Mouse (Mus musculus): ENCODE data around the gene Arid5b.

Arid5b gene

DNA sequence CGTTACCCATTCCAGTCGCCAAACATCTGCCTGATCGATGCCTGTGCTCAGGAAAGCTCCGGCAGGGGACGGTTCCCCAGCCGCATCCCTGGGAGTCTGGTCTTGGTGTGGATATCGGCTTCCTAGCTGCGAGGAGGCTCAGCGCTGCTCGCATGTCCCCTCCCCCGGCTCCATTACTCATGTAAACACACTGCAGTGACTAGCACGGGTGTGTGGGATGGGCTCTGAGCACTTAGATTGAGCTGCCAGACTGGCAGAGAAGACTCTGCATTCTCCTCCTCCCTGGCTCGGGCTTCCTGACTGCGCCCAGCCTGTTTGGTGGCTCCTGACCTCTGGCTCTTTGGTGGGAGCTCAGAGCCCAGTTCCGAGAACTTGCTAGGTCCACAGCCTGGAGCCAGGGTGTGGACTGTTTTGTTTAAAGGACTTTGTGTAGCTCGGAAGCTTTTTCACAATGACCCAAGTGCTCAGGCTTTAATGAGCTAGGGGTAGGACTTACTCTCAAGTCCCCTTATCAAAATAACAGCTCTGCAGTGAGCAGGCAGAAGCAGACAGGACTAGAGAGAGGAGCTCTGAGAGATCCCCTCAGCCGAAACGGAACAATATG lies 142.0 kb downstream of the Arid5b start:
- DNase-seq (ENCODE audit: low spot score) = peak; percentile 80

DNA sequence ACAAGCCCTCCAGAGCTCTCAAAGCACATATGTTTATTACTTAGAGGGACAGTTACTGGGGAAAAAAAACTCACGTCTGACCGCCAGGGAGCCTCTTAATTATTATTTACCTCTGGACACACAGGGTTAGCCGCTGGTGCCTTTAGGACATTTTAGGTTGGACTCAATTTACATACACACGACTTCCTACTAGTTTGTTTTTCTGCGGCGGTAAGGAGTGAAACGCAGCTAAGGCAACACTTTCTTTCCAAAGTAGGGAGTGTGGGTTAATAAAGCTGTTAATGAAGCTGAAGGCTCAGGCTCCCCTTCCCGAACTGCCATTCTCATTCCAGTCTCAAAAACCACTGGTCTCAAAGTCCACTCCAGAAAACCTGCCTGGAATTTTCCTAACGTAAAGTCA lies 142.5 kb downstream of the Arid5b start:
- no peak for DNase-seq (ENCODE audit: low spot score)

DNA sequence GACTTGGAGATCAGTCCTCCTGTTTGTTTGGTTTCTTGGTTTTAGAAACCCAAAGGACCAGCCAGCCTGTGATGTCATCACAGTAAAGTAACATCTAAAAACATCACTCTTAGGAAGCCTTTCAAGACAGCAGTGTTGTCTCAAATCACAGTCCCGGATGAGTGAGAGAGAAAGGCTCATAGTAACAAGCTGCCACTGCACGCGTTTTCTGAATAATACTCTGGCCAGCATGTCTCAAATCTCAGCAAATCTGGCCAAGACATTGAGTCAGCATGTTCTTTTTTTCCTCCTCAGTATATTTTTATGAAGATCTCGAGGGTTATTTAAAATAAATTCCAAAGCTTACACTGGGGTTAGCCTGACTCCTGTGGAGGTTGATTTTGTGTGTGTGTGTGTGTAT lies 143.1 kb downstream of the Arid5b start:
- DNase-seq (ENCODE audit: low spot score) = no peak

DNA sequence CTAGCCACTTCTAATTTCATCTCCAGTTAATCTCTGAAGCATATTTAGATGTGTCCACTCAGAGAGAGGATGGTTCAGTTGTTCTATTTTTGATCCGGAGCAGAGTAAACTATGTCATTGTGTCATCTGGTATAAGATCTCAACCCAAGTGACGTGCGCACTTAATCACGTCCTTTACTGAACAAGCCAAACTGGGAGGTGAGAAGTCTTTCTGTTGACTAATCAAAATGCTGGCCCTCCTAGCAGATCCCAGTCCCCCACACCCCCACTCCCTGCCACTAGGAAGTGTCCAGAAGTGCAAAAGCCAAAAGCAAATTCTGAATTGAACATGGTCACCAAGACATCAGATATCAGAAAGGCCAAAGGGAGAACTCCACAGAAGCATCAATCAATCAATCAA lies 144.0 kb downstream of the Arid5b start:
- DNase-seq (ENCODE audit: low spot score) = no peak

DNA sequence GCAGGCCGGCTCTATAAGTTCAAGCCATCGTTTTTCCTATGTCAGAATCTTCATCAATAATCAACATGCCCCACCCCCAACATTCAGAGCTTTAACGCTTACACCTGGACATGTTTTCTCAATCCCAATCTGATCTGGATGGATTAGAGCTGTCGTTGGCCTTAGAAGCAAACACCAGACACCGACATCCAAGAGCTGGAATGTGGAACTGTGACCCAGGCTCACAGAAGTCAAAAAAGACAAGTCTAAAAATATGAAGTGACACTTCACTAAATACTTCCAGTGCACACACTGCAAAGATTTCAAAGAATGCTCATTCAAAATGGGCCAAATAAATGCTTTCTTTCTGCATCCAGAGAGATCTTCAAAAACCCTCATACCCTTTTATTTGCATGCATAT lies 144.5 kb downstream of the Arid5b start:
- DNase-seq (ENCODE audit: low spot score) = no peak

DNA sequence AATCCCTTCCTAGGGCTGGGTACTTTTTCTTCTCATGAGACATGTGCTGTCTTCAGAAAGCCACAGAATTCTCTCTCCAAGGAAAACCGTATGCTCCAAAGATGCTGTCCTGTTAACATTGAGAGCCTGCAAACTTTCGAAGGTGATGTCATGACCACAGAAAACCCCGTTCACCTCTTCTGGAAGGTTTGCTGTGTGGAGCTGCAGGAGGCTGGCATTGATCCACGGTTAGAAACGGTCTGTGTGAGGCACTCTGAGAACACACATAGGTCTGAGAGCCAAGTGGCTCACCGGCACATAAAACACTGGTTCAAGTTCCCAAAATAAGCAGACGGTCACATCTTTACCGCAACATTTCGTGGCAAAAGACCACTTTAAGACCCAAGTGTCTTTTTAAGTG lies 145.9 kb downstream of the Arid5b start:
- DNase-seq (ENCODE audit: low spot score) = no peak

DNA sequence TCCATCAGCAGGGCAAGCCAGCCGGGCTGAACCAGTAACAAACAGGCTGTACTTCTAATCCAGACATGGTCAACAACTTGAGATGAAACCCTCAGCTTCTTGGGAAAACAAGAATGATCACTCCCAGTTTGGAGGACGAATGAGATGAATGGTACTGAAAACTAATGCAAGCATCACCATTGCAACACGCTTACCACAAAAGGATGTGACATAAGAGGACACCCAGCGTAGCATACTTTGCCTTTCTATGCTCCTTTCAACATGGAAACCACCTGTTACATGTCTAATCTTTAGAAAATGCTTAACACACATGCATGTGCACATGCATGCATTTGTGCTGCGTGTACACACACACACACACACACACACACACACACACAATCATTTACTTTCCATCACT lies 146.4 kb downstream of the Arid5b start:
- DNase-seq (ENCODE audit: low spot score) = no peak

DNA sequence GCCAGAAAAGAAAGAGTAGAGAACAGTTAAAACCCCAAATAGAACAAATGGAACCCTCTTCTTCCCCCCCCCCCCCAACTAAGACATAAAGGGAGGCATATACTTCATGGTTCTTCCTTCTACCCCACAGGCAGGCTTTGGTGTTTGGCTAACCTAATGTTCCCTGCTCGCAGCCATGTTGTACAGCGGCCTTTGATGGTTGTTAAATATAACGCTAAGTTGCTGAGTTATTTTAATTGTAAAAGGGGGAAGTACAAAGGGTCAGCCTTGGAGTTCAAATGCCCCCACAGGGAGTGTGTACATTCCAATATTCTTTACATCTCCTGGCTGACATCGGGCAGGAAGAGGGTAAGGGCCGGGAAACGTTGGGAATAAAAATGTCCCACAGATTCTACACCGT lies 148.9 kb downstream of the Arid5b start:
- no peak for DNase-seq (ENCODE audit: low spot score)

DNA sequence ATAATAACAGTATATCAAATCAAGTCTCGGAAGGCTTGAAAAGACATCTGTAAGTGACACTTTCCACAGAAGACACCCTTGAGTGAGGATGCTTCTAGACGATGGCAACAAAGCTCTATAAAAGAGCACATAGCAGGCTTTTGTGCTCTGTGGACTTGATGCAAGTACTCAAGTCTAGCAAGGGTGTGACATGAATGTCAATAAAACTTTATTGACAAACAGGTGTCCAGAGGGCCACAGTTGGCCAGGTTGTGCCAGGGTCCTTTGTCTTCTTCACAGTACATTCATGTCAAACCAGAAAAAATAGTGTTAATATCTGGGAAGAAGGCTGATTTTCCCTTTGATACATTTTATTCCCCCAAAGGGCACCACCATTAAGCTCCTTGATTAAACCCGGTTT lies 149.5 kb downstream of the Arid5b start:
- no peak for DNase-seq (ENCODE audit: low spot score)

DNA sequence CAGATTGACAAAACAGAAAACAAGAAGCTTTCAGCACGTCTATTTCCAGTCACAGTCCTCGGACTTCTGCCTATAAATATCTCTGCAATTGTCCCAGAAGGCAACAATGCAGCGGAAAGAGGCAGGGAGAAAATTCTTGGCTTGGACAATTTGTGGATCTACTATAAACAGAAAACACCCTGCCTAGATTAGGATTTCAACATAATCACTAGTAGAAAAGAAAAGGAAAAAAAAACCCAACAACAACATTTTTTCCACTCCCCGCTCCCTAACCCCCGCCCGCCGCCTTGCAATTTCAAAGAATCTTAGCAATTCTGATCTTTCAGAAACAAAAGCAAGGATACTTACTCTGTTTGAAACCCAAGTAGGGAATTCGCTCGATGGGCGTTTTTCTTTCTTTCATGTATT lies 150.1 kb downstream of the Arid5b start:
- no peak for DNase-seq (ENCODE audit: low spot score)

DNA sequence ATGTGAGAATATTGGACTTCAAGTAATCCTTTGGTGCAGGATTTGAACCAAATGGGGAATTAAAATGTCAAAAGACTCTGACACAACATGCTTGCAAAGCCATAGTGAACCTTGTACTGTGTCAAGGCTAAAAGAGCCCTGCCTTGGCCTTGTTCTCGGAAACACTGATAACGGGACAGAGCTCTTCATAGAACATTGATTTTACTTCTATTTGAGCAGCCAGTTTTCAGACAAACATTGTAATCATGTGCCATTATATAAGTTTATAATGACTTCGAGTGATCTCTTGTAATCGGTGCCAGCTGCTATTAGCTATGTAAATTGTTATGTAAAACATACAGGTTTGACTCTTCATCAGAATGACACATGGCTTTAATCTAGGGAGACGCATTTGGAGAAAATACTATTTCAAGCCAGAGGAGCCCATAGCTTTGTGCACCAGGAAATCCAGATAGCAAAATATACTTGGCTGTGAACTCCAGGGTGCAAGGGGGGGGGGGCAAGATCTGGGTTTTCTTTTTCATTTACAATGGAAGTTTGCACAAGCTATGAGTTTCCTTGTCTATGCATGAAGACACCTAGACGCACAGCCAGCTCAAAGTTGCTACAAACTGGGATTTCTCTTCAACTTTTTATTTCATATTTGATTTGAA lies 150.8 kb downstream of the Arid5b start:
- DNase-seq (ENCODE audit: low spot score) = no peak

DNA sequence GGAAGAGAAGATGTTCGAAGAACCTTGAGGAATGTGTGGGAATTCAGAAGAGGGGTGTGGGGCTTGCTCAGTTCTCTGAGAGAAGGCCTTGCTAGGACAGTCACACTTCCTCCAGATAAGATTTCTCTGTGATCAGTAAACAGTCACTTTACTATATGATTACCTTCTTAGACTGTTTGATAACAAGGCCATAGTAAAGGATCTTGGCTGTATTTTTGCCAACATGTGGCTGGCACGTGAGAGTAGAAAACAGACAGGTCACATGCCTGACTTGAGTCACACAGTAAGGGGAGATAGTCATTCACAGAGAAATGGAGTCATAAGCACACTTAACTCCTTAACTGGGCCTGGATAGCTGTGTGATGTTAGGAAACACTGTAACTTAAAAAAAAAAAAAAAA lies 151.4 kb downstream of the Arid5b start:
- DNase-seq (ENCODE audit: low spot score) = no peak

DNA sequence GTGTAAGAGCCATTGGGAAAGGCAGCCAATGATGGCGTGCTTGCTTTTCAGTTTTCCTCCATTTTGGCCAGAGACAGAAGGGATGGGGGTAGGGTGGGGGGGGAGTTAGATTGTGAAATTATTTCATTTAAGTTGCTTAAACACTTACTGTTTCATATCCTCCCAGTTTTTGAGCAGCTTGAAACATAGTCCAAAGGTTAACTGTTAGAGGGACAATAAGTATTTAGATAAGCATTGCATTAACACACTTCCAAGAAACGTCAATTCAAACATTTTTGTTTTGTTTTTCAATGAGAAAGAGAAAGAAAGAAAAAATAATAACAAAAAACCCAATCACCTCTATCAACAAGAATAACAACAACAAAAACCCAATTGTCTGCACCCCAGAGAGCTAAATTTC lies 152.0 kb downstream of the Arid5b start:
- DNase-seq (ENCODE audit: low spot score) = no peak

DNA sequence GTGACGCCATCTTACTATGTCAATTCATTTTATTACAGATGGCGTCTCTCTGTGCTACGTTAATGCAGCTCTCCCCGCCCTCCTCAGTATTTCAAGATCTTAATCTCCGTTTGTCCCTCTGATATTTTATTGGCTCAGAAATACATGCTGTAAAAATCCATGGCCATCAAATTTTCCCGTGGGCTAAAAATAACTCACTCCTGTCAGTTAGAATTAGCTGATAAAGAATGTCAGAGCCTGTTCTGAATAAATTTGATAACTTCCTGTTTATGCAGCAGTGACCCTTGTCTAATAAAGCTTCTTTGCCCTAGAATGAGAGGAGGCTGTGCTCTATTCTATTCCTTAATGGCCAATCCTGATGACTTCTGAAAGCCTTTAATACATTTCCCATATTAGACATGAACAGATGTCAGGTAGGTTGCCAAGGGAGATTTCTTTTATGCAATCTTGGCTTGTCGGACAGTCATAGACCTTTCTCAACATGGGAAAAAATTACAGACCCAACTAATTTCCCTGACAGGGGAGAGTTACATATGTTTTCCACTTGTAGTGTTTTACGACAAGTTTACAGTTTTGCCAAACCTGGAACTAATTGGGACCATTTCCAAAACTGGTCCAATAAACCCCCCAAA lies 152.5 kb downstream of the Arid5b start:
- no peak for DNase-seq (ENCODE audit: low spot score)

DNA sequence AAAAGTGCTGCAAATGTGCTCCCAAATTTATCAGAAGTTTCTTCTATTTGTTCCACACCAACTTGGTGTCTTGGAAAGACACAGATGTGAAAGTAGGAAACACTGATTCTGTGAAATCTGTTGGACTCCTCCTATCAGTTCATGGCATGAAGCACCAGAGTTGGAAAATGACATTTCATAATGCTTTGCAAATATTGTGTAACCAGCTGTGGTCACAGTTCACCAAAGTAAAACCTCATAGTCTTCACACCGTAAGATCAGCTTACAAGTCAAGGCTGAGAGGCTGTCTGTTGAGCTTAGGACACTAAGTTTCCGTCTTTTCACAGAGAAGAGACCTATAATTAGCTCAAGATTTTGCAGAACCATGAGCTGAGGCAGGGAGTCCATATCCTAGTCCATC lies 153.6 kb downstream of the Arid5b start:
- DNase-seq (ENCODE audit: low spot score) = no peak

DNA sequence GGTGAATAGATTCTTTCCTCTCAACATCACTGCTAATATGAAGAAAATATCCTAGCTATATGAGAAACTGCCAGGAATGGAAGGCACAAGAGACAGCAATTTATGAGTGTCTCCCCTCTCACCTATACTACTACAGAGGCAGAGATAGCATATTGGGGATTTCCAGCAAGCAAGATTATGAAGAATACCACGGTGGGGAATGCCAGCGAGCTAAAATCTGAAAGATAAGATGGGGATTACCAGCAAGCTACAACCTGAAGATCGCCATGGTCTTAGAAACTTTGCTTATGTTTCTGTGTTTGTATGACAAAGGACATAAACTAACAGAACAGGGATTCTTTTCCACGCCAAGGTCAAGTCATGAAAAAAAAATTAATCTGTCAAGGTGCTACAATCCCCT lies 155.1 kb downstream of the Arid5b start:
- no peak for DNase-seq (ENCODE audit: low spot score)

DNA sequence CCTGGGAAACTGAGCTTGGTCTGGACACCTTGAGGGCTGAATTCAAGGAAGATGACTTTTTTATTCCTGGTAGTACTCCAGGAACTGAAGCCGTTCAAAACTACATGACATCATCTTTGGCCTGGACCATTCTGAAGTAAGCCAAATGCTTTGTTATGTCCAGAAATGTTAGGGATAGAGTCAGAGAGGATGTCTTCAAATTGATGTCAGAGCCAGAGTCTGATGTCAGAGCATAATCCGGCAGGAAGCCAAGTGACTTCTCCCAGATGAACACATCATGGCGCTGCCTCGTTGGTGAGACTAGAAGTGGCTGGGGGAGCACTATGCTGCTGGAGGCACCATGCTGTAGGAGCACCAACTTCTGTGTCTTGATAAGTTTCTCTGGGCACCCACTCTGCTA lies 156.6 kb downstream of the Arid5b start:
- no peak for DNase-seq (ENCODE audit: low spot score)

DNA sequence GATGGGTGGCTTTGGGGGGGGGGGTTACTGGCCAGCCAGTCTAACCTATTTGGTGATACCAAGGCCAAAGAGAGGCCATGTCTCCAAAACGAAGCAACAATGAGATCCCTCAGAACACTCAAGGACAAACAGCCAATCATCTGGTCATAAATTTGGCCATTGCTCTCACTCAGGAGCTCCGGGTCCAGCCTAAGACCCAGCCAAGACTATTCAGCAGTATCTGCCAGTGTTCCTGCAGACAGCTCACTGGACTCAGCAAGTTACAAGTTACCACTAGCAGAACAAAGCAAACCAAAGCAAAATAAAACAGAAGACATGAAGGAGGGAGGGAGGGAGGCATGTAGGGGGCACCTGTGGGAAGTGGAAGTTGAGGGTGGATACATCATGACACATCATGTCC lies 157.3 kb downstream of the Arid5b start:
- no peak for DNase-seq (ENCODE audit: low spot score)

DNA sequence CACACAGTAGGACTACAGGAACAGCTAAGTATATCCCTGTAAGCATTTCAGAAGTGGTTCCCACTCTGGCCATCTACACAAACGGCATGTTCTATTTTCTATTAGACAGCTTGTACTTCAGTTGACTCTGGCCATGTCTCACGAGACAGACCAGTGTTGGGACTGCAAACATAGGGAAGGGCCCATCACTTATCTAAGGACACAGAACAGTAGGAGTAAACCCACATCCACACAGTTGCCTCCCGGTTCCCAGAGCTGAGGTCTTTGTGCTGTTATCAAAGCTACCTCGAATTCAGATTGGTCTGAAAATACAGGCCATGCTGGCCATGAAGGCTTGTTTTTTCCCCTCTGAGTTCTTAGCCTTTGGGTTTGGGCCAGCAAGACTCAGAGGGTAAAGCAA lies 158.5 kb downstream of the Arid5b start:
- no peak for DNase-seq (ENCODE audit: low spot score)

DNA sequence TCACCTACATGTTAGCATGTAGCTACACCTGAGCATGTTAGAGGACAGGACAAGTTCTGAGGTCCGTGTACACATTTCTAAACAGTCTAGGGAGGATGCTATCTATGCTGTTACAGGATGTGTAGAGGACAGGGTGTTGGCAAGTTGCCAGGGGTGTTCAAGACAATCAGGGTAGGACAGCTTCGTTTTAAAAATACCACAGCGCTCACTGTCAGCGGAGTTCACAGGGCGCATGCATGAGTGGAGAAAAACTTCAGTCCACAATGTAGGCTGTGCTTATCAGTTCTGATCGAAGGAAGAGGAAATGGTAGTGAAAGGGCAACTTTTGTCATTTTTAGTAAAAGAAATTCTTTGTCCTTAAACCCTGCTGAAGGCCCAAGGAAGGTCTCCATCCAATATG lies 159.3 kb downstream of the Arid5b start:
- no peak for DNase-seq (ENCODE audit: low spot score)

DNA sequence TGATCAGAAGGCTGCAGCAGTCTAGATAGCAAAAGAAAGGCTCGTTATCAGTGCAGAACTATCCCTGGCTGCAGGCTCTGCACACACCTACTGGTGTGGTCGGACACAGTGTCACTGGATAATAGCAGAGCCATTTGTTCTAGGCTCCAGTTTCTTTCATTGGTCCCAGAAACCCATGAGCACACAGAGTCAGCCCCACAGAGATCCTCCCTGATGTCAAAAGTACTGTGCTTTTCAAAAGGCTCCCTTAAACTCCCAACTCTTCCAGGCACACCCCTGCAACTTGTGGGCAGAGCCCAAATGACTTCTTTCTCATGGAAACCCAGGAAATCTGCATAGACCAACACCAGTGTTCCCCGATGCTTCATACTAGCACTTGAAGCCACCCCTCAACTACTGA lies 163.6 kb downstream of the Arid5b start:
- DNase-seq (ENCODE audit: low spot score) = no peak

DNA sequence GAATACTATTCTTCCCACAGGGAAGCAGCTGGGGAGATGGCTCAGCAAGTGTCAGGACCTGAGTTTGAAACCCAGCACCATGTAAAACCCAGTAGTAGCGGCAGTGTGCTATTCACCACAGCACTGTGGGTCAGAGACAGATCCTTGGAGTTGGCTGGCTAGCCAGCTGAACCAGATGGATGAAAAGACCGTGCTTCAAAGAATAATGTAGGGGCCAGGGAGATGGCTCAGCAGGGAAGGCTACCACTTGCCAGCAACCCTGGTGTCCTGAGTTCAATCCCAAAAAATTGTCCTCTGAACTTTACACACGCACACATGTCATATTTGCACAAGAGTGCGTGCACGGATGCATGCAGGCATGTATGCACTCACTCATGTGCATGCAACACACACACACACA lies 164.9 kb downstream of the Arid5b start:
- no peak for DNase-seq (ENCODE audit: low spot score)

DNA sequence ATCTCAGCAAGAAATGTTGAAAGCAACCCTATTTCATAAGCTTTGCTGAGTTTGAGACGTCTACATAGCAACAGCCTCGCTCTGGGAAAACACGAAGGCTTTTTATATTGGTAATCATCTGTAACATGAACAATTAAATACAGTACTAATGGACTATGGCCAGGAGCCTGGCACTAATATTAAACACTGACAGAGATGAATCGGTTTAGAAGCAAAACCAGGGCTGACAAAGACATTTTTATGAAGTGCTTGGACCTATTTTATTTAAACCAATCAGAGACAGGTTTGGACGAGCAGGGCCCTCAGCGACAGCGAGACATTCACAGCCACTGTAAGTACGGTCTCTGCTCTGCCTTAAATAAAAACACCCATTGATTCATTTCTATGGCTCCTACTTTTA lies 165.6 kb downstream of the Arid5b start:
- no peak for DNase-seq (ENCODE audit: low spot score)

DNA sequence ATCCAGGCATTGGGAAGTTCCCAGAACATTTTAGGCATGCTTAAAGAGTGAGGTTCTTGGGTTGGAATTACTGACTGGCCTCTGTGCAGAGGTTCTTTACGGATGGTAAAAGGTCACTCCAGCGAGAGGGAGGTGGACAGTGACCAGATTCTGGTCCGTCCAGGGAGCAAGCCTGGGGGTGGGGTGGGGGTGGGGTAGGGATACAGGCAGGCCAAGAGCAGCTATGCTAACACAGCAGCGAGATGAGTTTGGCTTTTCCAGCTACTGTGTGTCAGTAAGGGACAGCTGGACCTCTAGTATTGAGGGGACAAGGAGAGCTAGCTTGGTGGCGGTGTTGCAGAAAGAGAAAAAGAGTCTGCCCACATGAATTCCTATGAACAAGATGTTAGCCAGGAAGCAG lies 167.9 kb downstream of the Arid5b start:
- no peak for DNase-seq (ENCODE audit: low spot score)

Data from left cerebral cortex, adult 11 months (tissue).